Mouse (Mus musculus): ENCODE results near the gene Ntrk2. TPM values are rescaled to one million over a fixed set of nuclear protein-coding genes. Genes with fewer than 3 reads are reported as not detected.

Gene Ntrk2
- polyA plus RNA-seq, 1 experiment, result 65.4 TPM

DNA sequence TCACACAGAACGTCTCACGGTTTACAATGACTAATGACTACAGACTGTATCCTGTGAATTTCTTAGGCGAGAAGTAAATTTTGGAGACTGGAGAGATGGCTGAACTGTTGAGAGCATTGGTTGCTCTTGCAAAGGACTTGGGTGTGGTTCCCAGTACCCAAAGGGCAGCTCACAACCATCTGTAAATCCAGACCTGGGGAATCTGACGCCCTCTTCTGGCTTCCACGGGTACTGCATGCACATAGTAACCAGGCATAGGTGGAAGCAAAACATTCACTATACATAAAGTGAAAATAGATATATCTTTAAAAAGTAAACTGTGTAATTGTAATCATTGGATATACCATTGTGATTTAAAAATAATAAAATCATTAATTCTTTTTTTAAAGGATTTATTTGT, 310.9 kb downstream of the Ntrk2 start:
- no peak for DNase-seq (ENCODE audit: low read depth)
- TF ChIP-seq CTCF (IDR thresholded peaks at IDR 0.05; ENCODE audit: borderline replicate concordance, extremely low read depth, insufficient read depth, insufficient read length) (peak; percentile 54; the same call in 1 of the 2 replicates), POLR2A (IDR thresholded peaks at IDR 0.05; ENCODE audit: borderline replicate concordance, extremely low read depth, insufficient read depth, insufficient read length, poor library complexity, severe bottlenecking) (no peak)

- TF ChIP-seq POLR2A (IDR thresholded peaks at IDR 0.05; ENCODE audit: borderline replicate concordance, extremely low read depth, insufficient read depth, insufficient read length, poor library complexity, severe bottlenecking) (no peak), CTCF (IDR thresholded peaks at IDR 0.05; ENCODE audit: borderline replicate concordance, extremely low read depth, insufficient read depth, insufficient read length) (no peak)
- no peak for DNase-seq (ENCODE audit: low read depth)
Observed at GRCm38 (mm10) chr13:59119596-59120394, 313.4 kb downstream of the Ntrk2 start.

DNA sequence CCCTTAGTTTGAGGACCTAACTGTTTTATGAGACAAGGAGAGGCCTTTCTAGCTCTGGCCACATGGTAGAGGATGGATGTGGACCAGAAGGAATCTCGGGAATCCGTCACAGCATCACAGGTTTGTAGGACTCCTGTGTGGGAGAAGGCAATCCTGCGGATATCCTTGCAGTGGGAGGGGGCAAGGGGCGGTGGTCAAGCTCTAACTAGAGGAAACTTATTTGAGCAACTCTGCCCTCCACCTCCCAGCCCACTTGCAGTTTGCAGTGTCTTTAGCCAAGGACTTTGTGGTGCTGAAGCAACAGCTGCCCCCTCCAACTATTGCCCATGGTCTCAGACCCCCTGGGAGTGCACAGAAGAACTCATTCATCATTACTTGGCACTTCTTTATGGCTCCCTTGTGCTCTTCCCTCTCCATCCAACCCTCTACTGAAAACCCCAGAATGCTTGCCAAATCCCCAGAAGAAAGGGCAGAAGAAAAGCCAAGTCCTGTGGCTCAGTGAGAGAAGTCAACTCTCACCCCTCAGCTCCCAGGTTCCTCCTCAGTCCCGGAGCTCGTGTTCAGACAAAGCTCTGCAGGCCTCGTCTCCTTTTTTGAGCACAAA, 336.9 kb downstream of the Ntrk2 start:
- TF ChIP-seq POLR2A (IDR thresholded peaks at IDR 0.05; ENCODE audit: borderline replicate concordance, extremely low read depth, insufficient read depth, insufficient read length, poor library complexity, severe bottlenecking) (no peak), CTCF (IDR thresholded peaks at IDR 0.05; ENCODE audit: borderline replicate concordance, extremely low read depth, insufficient read depth, insufficient read length) (no peak)
- peak; percentile 85 for DNase-seq (ENCODE audit: low read depth)

DNA sequence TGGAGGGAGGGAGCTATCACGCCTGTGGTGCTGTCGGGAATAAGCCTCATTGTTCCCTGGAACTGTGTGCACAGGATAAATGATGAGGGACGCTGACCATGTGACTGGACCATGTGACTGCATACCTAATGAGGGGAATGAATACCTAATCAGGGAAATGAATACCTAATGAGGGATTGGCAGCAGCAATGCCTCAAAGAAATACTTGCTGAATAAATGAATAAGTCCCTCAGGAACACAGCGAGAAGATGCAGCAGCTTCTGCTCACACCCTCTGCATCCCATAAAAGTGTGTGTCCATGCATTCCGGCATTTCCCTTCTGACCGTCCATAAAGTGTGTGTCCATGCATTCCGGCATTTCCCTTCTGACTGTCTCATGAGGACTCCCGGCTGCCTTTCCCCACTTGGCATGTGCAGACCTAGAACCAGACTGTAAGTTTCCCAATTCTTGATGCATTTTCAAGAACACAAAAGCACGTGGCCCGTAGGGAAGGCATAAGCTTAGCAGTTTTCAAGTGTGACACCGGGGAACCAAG, 338.0 kb downstream of the Ntrk2 start:
- DNase-seq (ENCODE audit: low read depth), result peak; percentile 97
- no peak for TF ChIP-seq CTCF (IDR thresholded peaks at IDR 0.05; ENCODE audit: borderline replicate concordance, extremely low read depth, insufficient read depth, insufficient read length)
- TF ChIP-seq POLR2A (IDR thresholded peaks at IDR 0.05; ENCODE audit: borderline replicate concordance, extremely low read depth, insufficient read depth, insufficient read length, poor library complexity, severe bottlenecking), result no peak; the same call in 1 of the 2 replicates

DNA sequence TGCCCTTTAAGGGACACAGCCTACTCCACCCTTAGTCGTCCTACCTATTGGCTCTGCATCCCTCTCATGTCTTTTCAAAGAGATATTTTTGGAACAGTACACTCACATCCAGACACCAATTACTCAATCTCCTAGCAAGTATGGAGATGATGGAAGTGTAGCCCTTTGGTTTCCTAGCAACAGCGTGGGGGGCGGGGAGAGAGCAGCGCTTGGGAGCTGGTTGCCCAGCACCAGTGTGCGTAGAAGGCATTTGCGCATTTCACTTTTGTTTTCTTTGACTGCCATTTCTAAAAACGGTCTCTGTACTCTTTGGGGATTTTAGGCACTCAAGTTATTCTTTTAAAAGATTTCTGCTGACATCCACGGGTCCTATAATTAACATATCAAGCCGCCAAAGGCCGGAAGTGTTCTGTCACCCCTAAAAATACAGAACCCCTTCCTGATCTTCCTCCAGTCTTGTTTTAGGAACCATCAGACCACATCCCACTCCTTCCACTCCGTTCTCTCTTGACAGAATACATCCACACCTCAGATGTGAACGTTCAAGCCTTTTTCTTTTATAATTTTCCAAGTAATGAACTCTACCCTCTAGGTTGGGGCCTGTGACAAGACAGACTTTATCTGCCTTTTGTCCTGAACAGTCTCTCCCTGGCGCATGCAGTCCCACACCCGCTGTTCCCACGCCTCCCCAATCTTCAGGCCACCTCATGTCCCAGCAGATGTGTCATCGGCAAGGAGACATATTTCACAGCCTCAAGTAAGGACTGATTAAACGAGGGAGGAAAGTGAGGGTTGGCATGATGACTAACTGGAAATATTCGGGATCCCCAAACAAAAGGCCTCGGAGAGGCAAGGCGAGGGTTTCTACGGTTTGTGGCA, 339.5 kb downstream of the Ntrk2 start:
- TF ChIP-seq CTCF (IDR thresholded peaks at IDR 0.05; ENCODE audit: borderline replicate concordance, extremely low read depth, insufficient read depth, insufficient read length), result no peak
- no peak for TF ChIP-seq POLR2A (IDR thresholded peaks at IDR 0.05; ENCODE audit: borderline replicate concordance, extremely low read depth, insufficient read depth, insufficient read length, poor library complexity, severe bottlenecking)
- peak; percentile 97 for DNase-seq (ENCODE audit: low read depth)

GRCm38 (mm10) chr13:59146616-59147015, 340.2 kb downstream of the Ntrk2 start:
- no peak for DNase-seq (ENCODE audit: low read depth)
- TF ChIP-seq CTCF (IDR thresholded peaks at IDR 0.05; ENCODE audit: borderline replicate concordance, extremely low read depth, insufficient read depth, insufficient read length) (no peak), POLR2A (IDR thresholded peaks at IDR 0.05; ENCODE audit: borderline replicate concordance, extremely low read depth, insufficient read depth, insufficient read length, poor library complexity, severe bottlenecking) (no peak)

GRCm38 (mm10) chr13:59147976-59148375, 341.6 kb downstream of the Ntrk2 start:
- TF ChIP-seq POLR2A (IDR thresholded peaks at IDR 0.05; ENCODE audit: borderline replicate concordance, extremely low read depth, insufficient read depth, insufficient read length, poor library complexity, severe bottlenecking) (no peak), CTCF (IDR thresholded peaks at IDR 0.05; ENCODE audit: borderline replicate concordance, extremely low read depth, insufficient read depth, insufficient read length) (no peak)
- peak; percentile 81 for DNase-seq (ENCODE audit: low read depth)

DNA sequence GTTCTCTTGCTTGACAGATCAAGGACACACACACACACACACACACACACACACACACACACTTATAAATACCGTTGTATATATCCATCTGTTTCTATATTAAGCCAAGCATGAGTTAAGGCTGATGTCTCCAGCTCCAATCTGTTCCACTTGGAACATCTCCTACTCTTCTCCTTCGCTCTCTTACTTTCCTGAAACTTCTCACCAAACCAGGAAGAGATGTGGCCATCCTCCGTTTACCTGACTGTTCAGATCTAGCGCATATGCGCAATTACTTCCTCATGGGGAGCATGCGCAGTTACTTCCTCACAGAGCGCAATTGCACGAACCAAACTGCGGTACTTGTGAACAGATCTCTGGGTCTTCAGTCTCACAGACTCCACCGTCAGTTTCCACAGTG, 342.4 kb downstream of the Ntrk2 start:
- TF ChIP-seq CTCF (IDR thresholded peaks at IDR 0.05; ENCODE audit: borderline replicate concordance, extremely low read depth, insufficient read depth, insufficient read length), result no peak
- TF ChIP-seq POLR2A (IDR thresholded peaks at IDR 0.05; ENCODE audit: borderline replicate concordance, extremely low read depth, insufficient read depth, insufficient read length, poor library complexity, severe bottlenecking), result no peak

DNA sequence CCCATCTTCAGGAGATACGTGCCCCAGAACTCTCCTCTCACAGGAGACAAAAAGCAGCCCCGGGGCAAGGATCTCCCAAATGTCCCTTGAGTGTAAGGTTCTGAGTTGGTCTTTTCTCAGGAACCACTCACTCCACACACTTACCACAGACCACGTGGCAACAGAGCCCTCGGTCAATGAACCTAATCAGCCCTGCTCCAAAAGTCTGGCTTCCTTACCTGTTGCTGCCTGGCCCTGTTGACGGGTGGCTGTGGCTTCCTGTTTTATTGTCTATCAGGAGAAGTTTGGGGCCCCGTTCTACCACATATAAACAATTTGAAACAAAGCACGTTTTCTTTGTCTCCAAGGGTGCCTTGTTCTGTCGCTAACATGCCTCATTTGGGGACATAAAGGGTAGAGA, 357.6 kb downstream of the Ntrk2 start:
- no peak for DNase-seq (ENCODE audit: low read depth)
- TF ChIP-seq CTCF (IDR thresholded peaks at IDR 0.05; ENCODE audit: borderline replicate concordance, extremely low read depth, insufficient read depth, insufficient read length), result no peak
- no peak for TF ChIP-seq POLR2A (IDR thresholded peaks at IDR 0.05; ENCODE audit: borderline replicate concordance, extremely low read depth, insufficient read depth, insufficient read length, poor library complexity, severe bottlenecking)

More for the DNA sequence above, 342.4 kb downstream of the Ntrk2 start:
- DNase-seq (ENCODE audit: low read depth), result peak; percentile 29

DNA sequence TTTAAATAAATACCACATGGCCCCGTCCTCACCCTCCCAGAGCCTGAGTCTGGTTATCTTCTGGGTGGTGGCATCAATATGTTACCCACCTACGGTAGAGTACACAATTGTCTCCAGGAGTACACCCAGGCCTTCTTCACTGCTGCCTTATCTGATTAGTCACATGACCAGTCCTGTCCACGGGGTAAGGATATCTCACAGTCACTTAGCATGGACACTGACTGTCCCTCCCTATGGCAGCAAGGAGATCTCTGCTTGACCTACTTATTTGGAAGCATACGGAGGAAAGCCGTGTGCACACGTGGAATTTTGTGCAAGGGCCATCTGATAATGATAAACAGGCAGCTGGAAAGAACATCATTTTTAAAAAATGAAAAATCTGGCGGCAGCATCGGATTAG, 367.5 kb downstream of the Ntrk2 start:
- TF ChIP-seq CTCF (IDR thresholded peaks at IDR 0.05; ENCODE audit: borderline replicate concordance, extremely low read depth, insufficient read depth, insufficient read length), result no peak
- TF ChIP-seq POLR2A (IDR thresholded peaks at IDR 0.05; ENCODE audit: borderline replicate concordance, extremely low read depth, insufficient read depth, insufficient read length, poor library complexity, severe bottlenecking), result no peak
- no peak for DNase-seq (ENCODE audit: low read depth)

GRCm38 (mm10) chr13:59176021-59176420, 369.7 kb downstream of the Ntrk2 start:
- DNase-seq (ENCODE audit: low read depth), result no peak

More at GRCm38 (mm10) chr13:59176021-59176420, 369.7 kb downstream of the Ntrk2 start:
- TF ChIP-seq POLR2A (IDR thresholded peaks at IDR 0.05; ENCODE audit: borderline replicate concordance, extremely low read depth, insufficient read depth, insufficient read length, poor library complexity, severe bottlenecking) (no peak), CTCF (IDR thresholded peaks at IDR 0.05; ENCODE audit: borderline replicate concordance, extremely low read depth, insufficient read depth, insufficient read length) (no peak)
